Mouse (Mus musculus) T-helper 17 cell (primary cell): ENCODE results near the gene Commd7.

Source experiments
- in situ Hi-C, 2 experiments: fragments of 300-600 bp; cut with MboI, MseI; formaldehyde crosslinking; loops; 1 replicate in 1 of 2; 2 replicates in 1 of 2; pipeline ENCODE4 v1.15.1; 2025; ENCODE audit warnings: high pct_unique_total_duplicates in 2 of 2

The Commd7 gene

GRCm38 (mm10) chr2:153622449-153622848 lies 10.1 kb downstream of the Commd7 start:
- in situ Hi-C loops = no loop called here

GRCm38 (mm10) chr2:153618889-153619288 lies 13.7 kb downstream of the Commd7 start:
- in situ Hi-C loops = no loop called here

- in situ Hi-C loops = no loop called here
Measured at GRCm38 (mm10) chr2:153618439-153618838, 14.1 kb downstream of the Commd7 start.

GRCm38 (mm10) chr2:153616893-153617292 lies 15.7 kb downstream of the Commd7 start:
- in situ Hi-C loops = no loop called here

GRCm38 (mm10) chr2:153612594-153613281 lies 19.8 kb downstream of the Commd7 start:
- in situ Hi-C loops = no loop called here

GRCm38 (mm10) chr2:153611743-153612142 lies 20.8 kb downstream of the Commd7 start:
- in situ Hi-C loops = no loop called here

GRCm38 (mm10) chr2:153611241-153611630 lies 21.3 kb downstream of the Commd7 start:
- in situ Hi-C loops = no loop called here

GRCm38 (mm10) chr2:153610426-153611240 lies 21.9 kb downstream of the Commd7 start:
- in situ Hi-C loops = no loop called here

GRCm38 (mm10) chr2:153609548-153609947 lies 23.0 kb downstream of the Commd7 start:
- in situ Hi-C loops = no loop called here

GRCm38 (mm10) chr2:153609058-153609457 lies 23.5 kb downstream of the Commd7 start:
- in situ Hi-C loops = no loop called here

- in situ Hi-C loops = no loop called here
Measured at GRCm38 (mm10) chr2:153607870-153608515, 24.6 kb downstream of the Commd7 start.

- in situ Hi-C loops = no loop called here
Measured at GRCm38 (mm10) chr2:153606421-153606820, 26.2 kb downstream of the Commd7 start.

GRCm38 (mm10) chr2:153603724-153604123 lies 28.9 kb downstream of the Commd7 start:
- in situ Hi-C loops = no loop called here

- in situ Hi-C loops = no loop called here
Measured at GRCm38 (mm10) chr2:153600667-153601648, 31.6 kb downstream of the Commd7 start.

- in situ Hi-C loops = no loop called here
Measured at GRCm38 (mm10) chr2:153600021-153600666, 32.4 kb downstream of the Commd7 start.

- in situ Hi-C loops = no loop called here
Measured at GRCm38 (mm10) chr2:153597626-153598025, 35.0 kb downstream of the Commd7 start.

GRCm38 (mm10) chr2:153597014-153597413 lies 35.6 kb downstream of the Commd7 start:
- in situ Hi-C loops = no loop called here

- in situ Hi-C loops = no loop called here
Measured at GRCm38 (mm10) chr2:153594998-153595397, 37.6 kb downstream of the Commd7 start.

GRCm38 (mm10) chr2:153593186-153593585 lies 39.4 kb downstream of the Commd7 start:
- in situ Hi-C loops = no loop called here
